Mouse (Mus musculus) liver, embryonic 14.5 days (tissue): Measurements from ENCODE around the gene Taf8.
"Not testable (repeated sequence)": the region's sequence is repeated elsewhere in the genome, so short reads cannot be mapped to it uniquely, and the experiment has no call there.

Experiments used
- CTCF ChIP-seq: IDR thresholded peaks from 2 replicates; pipeline ENCODE4 v1.5.1; 2016; ENCODE audit warnings: antibody characterized with exemption, low read depth, control low read depth
- EP300 ChIP-seq: IDR thresholded peaks from 2 replicates; pipeline ENCODE4 v1.6.1; 2016; ENCODE audit warnings: antibody characterized with exemption, low read depth

GRCm38 (mm10) chr17:47502707-47503045, 584 bp upstream of the Taf8 start:
- TF ChIP-seq CTCF, EP300: not testable (repeated sequence)
